Mouse (Mus musculus): ENCODE results near the gene Arhgap32. TPM values are rescaled to one million over a fixed set of nuclear protein-coding genes. Genes with fewer than 3 reads are reported as not detected.
"Not testable (repeated sequence)": the region's sequence is repeated elsewhere in the genome, so short reads cannot be mapped to it uniquely, and the experiment has no call there.

Arhgap32 gene
- polyA plus RNA-seq, 1 experiment from 2014 or later = 7.4 TPM

DNA sequence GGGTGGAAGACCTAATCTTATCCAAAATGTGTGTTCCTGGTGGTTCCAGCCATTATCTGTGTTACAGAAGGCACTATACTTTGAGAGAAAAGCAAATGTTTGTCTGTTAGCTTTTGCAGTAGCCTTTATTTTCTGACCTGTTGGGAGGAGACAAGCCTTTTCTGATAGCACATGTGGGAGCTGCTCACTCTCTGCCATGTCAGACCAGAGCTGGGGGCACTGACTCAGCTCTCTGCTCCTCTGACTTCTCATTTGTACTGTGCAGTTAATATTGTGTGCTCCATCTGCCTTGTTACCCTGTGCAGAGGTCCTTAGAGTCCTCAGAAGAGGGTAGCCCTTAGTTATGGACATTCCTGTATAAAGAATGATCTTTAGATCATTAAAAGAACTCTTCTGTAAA is 2.5 kb downstream of the Arhgap32 start:
- Histone ChIP-seq H3K36me3 (replicated peaks; ENCODE audit: control insufficient read depth, insufficient read depth, low read depth, low read length) (no peaks in the 10 kb centered on the region), H3K9ac (replicated peaks; ENCODE audit: low read length) (no peak overlapping the region), H3K27ac (replicated peaks; ENCODE audit: low read depth, low read length) (no peak overlapping the region), H3K27me3 (ENCODE audit: control insufficient read depth, insufficient read depth, low read length) (no peaks in the 10 kb centered on the region), H3K9me3 (replicated peaks; ENCODE audit: control insufficient read depth, low read length) (no peaks in the 10 kb centered on the region), H3K4me2 (ENCODE audit: low read depth, low read length) (no peak overlapping the region), H3K4me3 (ENCODE audit: low read depth, low read length) (no peak overlapping the region), H3K4me1 (ENCODE audit: control insufficient read depth, insufficient read depth, low read length) (no peaks in the 10 kb centered on the region)
- no peak for DNase-seq (ENCODE audit: low spot score)
- no peak for ATAC-seq (replicated peaks; ENCODE audit: insufficient number of reproducible peaks, low FRiP score, low TSS enrichment, low read depth)

DNA sequence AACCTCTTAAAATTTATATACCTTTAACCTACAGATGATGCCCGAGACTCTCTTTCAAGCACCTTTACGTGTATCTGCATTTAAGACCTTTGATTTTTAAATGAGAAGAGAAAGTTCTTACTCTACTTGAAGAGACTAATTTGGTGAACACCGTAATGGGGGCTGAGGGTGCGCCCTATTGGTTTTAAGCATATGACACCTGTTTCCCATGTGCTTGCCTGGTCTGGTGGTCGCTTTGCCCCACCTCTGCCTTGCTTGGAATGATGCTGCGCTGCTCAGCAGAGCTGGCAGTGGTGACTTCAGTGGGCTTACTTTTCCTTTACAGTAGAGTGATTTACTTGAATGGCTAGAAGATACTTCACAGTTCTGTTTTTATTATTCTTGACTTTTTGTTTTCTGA is 3.6 kb downstream of the Arhgap32 start:
- H3K4me1 ChIP-seq (ENCODE audit: control insufficient read depth, insufficient read depth, low read length) = no peaks in the 10 kb centered on the region
- DNase-seq (ENCODE audit: low spot score) = no peak
- no peak overlapping the region for H3K27ac ChIP-seq (replicated peaks; ENCODE audit: low read depth, low read length)
- no peaks in the 10 kb centered on the region for H3K27me3 ChIP-seq (ENCODE audit: control insufficient read depth, insufficient read depth, low read length)
- H3K36me3 ChIP-seq (replicated peaks; ENCODE audit: control insufficient read depth, insufficient read depth, low read depth, low read length) = no peaks in the 10 kb centered on the region
- H3K4me2 ChIP-seq (ENCODE audit: low read depth, low read length) = no peak overlapping the region
- H3K9me3 ChIP-seq (replicated peaks; ENCODE audit: control insufficient read depth, low read length) = no peaks in the 10 kb centered on the region
- WGBS = 93% methylated on average over 6 of the region's 6 CpGs
- no peak overlapping the region for H3K9ac ChIP-seq (replicated peaks; ENCODE audit: low read length)
- no peak overlapping the region for H3K4me3 ChIP-seq (ENCODE audit: low read depth, low read length)
- ATAC-seq (replicated peaks; ENCODE audit: insufficient number of reproducible peaks, low FRiP score, low TSS enrichment, low read depth) = no peak

DNA sequence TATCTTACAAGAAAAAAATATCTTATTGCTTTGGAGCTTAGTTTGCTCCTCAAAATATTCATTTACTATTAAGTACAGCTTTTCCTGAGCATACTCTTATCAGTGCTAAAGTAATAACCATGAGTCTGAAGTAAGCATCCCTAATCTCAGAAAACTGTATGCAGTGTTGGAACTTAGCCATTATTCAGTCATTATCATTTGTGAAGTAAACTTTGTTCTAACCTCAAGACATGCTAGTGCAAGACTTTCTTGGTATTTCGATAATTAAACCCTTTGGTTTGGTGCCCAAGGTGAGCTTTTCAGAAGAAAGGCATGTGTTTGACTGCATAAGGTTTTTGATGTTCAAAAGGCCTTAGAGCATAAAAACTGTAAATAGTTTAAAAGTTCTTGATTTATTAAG is 4.2 kb downstream of the Arhgap32 start:
- WGBS = 88% methylated on average over 1 of the region's 1 CpGs
- Histone ChIP-seq H3K27ac (replicated peaks; ENCODE audit: low read depth, low read length) (no peak overlapping the region), H3K4me3 (ENCODE audit: low read depth, low read length) (no peak overlapping the region), H3K4me2 (ENCODE audit: low read depth, low read length) (no peak overlapping the region), H3K4me1 (ENCODE audit: control insufficient read depth, insufficient read depth, low read length) (no peaks in the 10 kb centered on the region), H3K9ac (replicated peaks; ENCODE audit: low read length) (no peak overlapping the region), H3K9me3 (replicated peaks; ENCODE audit: control insufficient read depth, low read length) (no peaks in the 10 kb centered on the region), H3K36me3 (replicated peaks; ENCODE audit: control insufficient read depth, insufficient read depth, low read depth, low read length) (no peaks in the 10 kb centered on the region), H3K27me3 (ENCODE audit: control insufficient read depth, insufficient read depth, low read length) (no peaks in the 10 kb centered on the region)
- no peak for DNase-seq (ENCODE audit: low spot score)
- no peak for ATAC-seq (replicated peaks; ENCODE audit: insufficient number of reproducible peaks, low FRiP score, low TSS enrichment, low read depth)

DNA sequence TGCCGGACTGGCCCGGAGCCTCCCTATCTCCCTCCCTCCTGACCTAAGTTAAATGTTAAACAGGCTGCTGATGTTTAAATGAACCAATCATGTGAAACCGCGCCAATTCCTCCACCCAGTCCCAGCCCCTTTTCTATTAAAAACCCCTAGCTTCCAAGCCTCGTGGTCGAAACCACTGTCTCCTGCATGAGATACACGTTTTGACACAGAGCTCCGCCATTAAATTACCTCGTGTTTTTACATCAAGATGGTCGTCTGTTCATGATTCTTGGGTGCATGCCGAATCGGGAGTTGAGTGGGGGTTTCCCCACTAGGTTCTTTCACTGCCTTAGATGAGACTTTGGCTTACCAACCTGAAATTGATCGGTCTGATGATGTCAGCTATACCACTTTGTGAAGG is 5.3 kb downstream of the Arhgap32 start:
- DNase-seq (ENCODE audit: low spot score); H3K27me3 ChIP-seq (ENCODE audit: control insufficient read depth, insufficient read depth, low read length); H3K36me3 ChIP-seq (replicated peaks; ENCODE audit: control insufficient read depth, insufficient read depth, low read depth, low read length); H3K4me1 ChIP-seq (ENCODE audit: control insufficient read depth, insufficient read depth, low read length); H3K9ac ChIP-seq (replicated peaks; ENCODE audit: low read length); H3K27ac ChIP-seq (replicated peaks; ENCODE audit: low read depth, low read length); ATAC-seq (replicated peaks; ENCODE audit: insufficient number of reproducible peaks, low FRiP score, low TSS enrichment, low read depth); H3K9me3 ChIP-seq (replicated peaks; ENCODE audit: control insufficient read depth, low read length); H3K4me3 ChIP-seq (ENCODE audit: low read depth, low read length); H3K4me2 ChIP-seq (ENCODE audit: low read depth, low read length): not testable (repeated sequence)
- WGBS = 96% methylated on average over 13 of the region's 13 CpGs

DNA sequence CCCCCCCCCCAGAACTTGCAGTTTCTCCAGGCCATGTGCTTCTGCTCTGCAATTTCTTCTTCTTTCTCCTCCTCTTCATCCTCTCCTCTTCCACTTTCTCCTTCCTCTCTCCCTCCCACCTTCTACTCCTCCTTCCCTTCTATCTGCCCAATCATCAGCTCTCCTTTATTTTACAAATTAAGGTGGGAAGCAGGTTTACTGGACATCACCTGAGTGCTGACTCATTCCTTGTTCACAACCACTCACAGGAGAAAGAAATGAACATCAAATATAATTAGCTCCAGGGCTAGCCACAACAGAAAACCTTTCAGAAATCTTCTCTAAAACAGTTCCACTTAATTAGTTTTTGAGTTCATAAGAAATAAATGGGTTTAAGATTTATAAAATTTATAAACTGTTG is 20.3 kb downstream of the Arhgap32 start:
- H3K36me3 ChIP-seq (replicated peaks; ENCODE audit: control insufficient read depth, insufficient read depth, low read depth, low read length) = no peaks in the 10 kb centered on the region
- H3K9me3 ChIP-seq (replicated peaks; ENCODE audit: control insufficient read depth, low read length) = no peaks in the 10 kb centered on the region
- no peak overlapping the region for H3K4me2 ChIP-seq (ENCODE audit: low read depth, low read length)
- H3K4me3 ChIP-seq (ENCODE audit: low read depth, low read length) = no peak overlapping the region
- ATAC-seq (replicated peaks; ENCODE audit: insufficient number of reproducible peaks, low FRiP score, low TSS enrichment, low read depth) = no peak
- DNase-seq (ENCODE audit: low spot score) = no peak
- no peaks in the 10 kb centered on the region for H3K27me3 ChIP-seq (ENCODE audit: control insufficient read depth, insufficient read depth, low read length)
- H3K27ac ChIP-seq (replicated peaks; ENCODE audit: low read depth, low read length) = no peak overlapping the region
- H3K9ac ChIP-seq (replicated peaks; ENCODE audit: low read length) = no peak overlapping the region
- no peaks in the 10 kb centered on the region for H3K4me1 ChIP-seq (ENCODE audit: control insufficient read depth, insufficient read depth, low read length)

DNA sequence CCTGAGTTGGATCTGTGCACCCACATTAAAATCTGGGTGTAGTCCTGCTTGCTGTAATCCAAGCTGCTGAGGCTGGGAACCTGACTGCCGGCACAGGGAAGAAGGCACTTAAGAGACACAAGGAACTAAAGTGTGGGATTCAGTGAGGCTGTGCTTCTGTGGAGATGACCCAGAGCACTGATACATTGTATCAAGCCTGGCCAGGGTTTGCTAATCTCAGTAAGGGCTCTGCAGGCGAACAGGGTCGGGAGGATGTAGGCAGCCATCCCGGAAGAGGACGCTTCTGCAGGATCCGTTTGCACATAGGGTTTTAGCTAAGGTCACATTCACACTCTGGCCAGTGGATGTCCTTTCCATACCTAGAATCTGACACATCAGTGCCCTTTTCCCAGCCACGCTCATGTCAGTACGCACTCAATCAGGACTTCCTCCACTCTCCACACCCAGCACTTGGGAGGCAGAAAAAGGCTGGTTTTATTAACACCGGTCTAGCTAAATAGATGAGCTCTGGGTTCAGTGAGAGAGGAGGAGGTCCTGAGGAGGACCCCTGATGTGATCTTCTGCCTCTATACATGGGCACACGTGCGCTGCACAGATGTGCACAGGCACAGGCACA is 20.9 kb downstream of the Arhgap32 start:
- WGBS = 74% methylated on average over 11 of the region's 11 CpGs
- no peak overlapping the region for H3K27ac ChIP-seq (replicated peaks; ENCODE audit: low read depth, low read length)
- no peak for ATAC-seq (replicated peaks; ENCODE audit: insufficient number of reproducible peaks, low FRiP score, low TSS enrichment, low read depth)
- DNase-seq (ENCODE audit: low spot score) = no peak
- H3K4me2 ChIP-seq (ENCODE audit: low read depth, low read length) = no peak overlapping the region
- no peaks in the 10 kb centered on the region for H3K36me3 ChIP-seq (replicated peaks; ENCODE audit: control insufficient read depth, insufficient read depth, low read depth, low read length)
- H3K4me3 ChIP-seq (ENCODE audit: low read depth, low read length) = no peak overlapping the region
- no peaks in the 10 kb centered on the region for H3K27me3 ChIP-seq (ENCODE audit: control insufficient read depth, insufficient read depth, low read length)
- H3K9ac ChIP-seq (replicated peaks; ENCODE audit: low read length) = no peak overlapping the region
- no peaks in the 10 kb centered on the region for H3K4me1 ChIP-seq (ENCODE audit: control insufficient read depth, insufficient read depth, low read length)
- no peaks in the 10 kb centered on the region for H3K9me3 ChIP-seq (replicated peaks; ENCODE audit: control insufficient read depth, low read length)

DNA sequence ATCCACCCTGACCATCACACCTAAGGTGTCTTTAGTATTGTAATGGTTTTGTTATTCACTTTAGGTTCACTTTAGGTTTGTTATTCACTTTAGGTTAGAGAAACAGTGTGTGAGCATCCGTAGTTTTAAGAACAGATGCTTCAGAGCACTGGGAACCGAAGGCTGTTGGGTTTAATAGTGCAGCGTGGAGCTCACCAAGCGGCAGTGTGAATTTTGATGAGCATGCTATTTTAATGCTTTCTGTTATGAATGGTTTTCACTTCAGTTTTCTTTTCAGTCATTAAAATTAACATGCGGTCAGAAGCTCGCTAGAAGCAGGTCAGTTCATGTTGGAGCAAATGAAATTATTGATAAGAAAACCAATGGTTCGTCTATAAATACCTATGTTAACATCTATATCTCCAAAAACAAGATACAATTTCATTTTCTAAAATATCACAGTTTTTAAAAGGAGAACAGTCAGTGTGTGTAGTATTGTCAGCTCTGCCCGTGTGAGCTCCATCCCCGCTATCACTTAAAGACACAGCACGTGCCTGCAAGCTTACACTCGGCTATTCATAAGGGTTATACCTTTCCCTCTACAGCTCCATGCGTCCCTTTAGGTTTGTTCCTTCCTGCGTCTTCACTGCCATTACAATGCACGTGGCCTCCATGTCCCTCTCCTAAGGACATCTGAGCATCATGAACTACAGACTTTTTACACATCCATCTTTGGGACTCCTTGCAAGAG is 21.9 kb downstream of the Arhgap32 start:
- Histone ChIP-seq H3K9me3 (replicated peaks; ENCODE audit: control insufficient read depth, low read length) (no peaks in the 10 kb centered on the region), H3K4me2 (ENCODE audit: low read depth, low read length) (no peak overlapping the region), H3K4me1 (ENCODE audit: control insufficient read depth, insufficient read depth, low read length) (no peaks in the 10 kb centered on the region; the same call in 1 of the 2 replicates), H3K9ac (replicated peaks; ENCODE audit: low read length) (no peak overlapping the region), H3K36me3 (replicated peaks; ENCODE audit: control insufficient read depth, insufficient read depth, low read depth, low read length) (no peaks in the 10 kb centered on the region), H3K27ac (replicated peaks; ENCODE audit: low read depth, low read length) (no peak overlapping the region), H3K4me3 (ENCODE audit: low read depth, low read length) (no peak overlapping the region), H3K27me3 (ENCODE audit: control insufficient read depth, insufficient read depth, low read length) (no peaks in the 10 kb centered on the region)
- ATAC-seq (replicated peaks; ENCODE audit: insufficient number of reproducible peaks, low FRiP score, low TSS enrichment, low read depth) (no peak), DNase-seq (ENCODE audit: low spot score) (no peak)
- WGBS = 92% methylated on average over 14 of the region's 14 CpGs

DNA sequence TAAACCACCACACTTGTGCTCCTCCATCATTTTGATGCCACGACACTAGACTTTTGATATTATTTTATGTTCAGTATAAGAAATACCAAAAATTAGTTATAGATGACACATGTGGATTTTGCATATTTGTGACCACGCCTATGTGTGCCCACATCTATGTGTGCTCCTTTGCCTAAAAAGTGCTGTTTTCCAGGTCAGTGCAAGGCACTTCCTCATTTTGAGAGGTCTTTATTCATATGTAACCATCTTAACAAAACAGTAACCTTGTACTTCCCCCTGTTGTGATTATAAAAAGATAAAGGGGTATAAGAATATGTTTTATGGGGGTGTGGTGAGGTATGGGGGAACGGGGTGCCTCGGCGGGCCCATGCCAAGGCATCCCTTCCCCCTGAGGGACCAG is 22.7 kb downstream of the Arhgap32 start:
- H3K27ac ChIP-seq (replicated peaks; ENCODE audit: low read depth, low read length) = no peak overlapping the region
- no peak overlapping the region for H3K9ac ChIP-seq (replicated peaks; ENCODE audit: low read length)
- H3K36me3 ChIP-seq (replicated peaks; ENCODE audit: control insufficient read depth, insufficient read depth, low read depth, low read length) = no peaks in the 10 kb centered on the region
- 91% methylated on average over 5 of the region's 5 CpGs for WGBS
- H3K4me3 ChIP-seq (ENCODE audit: low read depth, low read length) = no peak overlapping the region
- no peak overlapping the region for H3K4me2 ChIP-seq (ENCODE audit: low read depth, low read length)
- no peak for ATAC-seq (replicated peaks; ENCODE audit: insufficient number of reproducible peaks, low FRiP score, low TSS enrichment, low read depth)
- H3K27me3 ChIP-seq (ENCODE audit: control insufficient read depth, insufficient read depth, low read length) = no peaks in the 10 kb centered on the region
- no peaks in the 10 kb centered on the region; the same call in 1 of the 2 replicates for H3K4me1 ChIP-seq (ENCODE audit: control insufficient read depth, insufficient read depth, low read length)
- DNase-seq (ENCODE audit: low spot score) = no peak
- no peaks in the 10 kb centered on the region for H3K9me3 ChIP-seq (replicated peaks; ENCODE audit: control insufficient read depth, low read length)
